Mouse (Mus musculus) MEL (cell line): Measurements from ENCODE around the gene Grifin.

Experiments
- BHLHE40 ChIP-seq: IDR thresholded peaks from 2 replicates; pipeline ENCODE4 v1.6.1; 2012; ENCODE audit warnings: low read depth, mild to moderate bottlenecking, inconsistent platforms, low read length, improper control_type of control experiment, borderline replicate concordance
- CTCF ChIP-seq, 3 experiments: IDR thresholded peaks in 2 of 3; conservative IDR thresholded peaks in 1 of 3; 2 replicates each; pipeline ENCODE4 v1.5.1; 2011 to 2012; ENCODE audit warnings: low read length in 3 of 3, low read depth in 2 of 3, mild to moderate bottlenecking in 2 of 3, improper control_type of control experiment in 1 of 3, inconsistent platforms in 1 of 3, mixed read lengths in 1 of 3, moderate library complexity in 1 of 3; ENCODE audit not compliant: control insufficient read depth in 1 of 3, insufficient read depth in 1 of 3, poor library complexity in 1 of 3, severe bottlenecking in 1 of 3
- ELF1 ChIP-seq: IDR thresholded peaks from 2 replicates; pipeline ENCODE4 v1.6.1; 2014; ENCODE audit warnings: low read depth, mild to moderate bottlenecking, inconsistent platforms, low read length, improper control_type of control experiment, moderate library complexity
- KAT2A ChIP-seq: conservative IDR thresholded peaks from 2 replicates; pipeline ENCODE4 v1.6.1; 2012; ENCODE audit warnings: low read depth, low read length, improper control_type of control experiment, inconsistent platforms
- MAX ChIP-seq: IDR thresholded peaks from 2 replicates; pipeline ENCODE4 v1.6.1; 2011; ENCODE audit warnings: low read length, improper control_type of control experiment
- MYC ChIP-seq: IDR thresholded peaks from 2 replicates; pipeline ENCODE4 v1.6.1; 2011; ENCODE audit warnings: low read depth, mild to moderate bottlenecking, low read length, improper control_type of control experiment, moderate library complexity
- POLR2A ChIP-seq, 2 experiments: IDR thresholded peaks; 2 replicates each; pipeline ENCODE4 v1.6.1; 2011 to 2012; ENCODE audit warnings: low read length in 2 of 2, mild to moderate bottlenecking in 2 of 2, control low read depth in 1 of 2, improper control_type of control experiment in 1 of 2, low read depth in 1 of 2, moderate library complexity in 1 of 2; ENCODE audit not compliant: control insufficient read depth in 1 of 2, insufficient read depth in 1 of 2, poor library complexity in 1 of 2
- POLR2AphosphoS5 ChIP-seq: IDR thresholded peaks from 2 replicates; pipeline ENCODE4 v1.6.1; 2012; ENCODE audit warnings: low read depth, borderline replicate concordance, mild to moderate bottlenecking, inconsistent platforms, low read length, moderate library complexity, mixed read lengths
- USF2 ChIP-seq, 2 experiments: IDR thresholded peaks; 2 replicates each; pipeline ENCODE4 v1.6.1; 2011 to 2012; ENCODE audit warnings: improper control_type of control experiment in 2 of 2, low read length in 2 of 2, borderline replicate concordance in 1 of 2, inconsistent platforms in 1 of 2, low read depth in 1 of 2, mild to moderate bottlenecking in 1 of 2; ENCODE audit not compliant: insufficient read depth in 1 of 2
- ZMIZ1 ChIP-seq: IDR thresholded peaks from 2 replicates; pipeline ENCODE4 v1.6.1; 2012; ENCODE audit warnings: low read depth, mild to moderate bottlenecking, inconsistent platforms, low read length, improper control_type of control experiment, moderate library complexity

DNA sequence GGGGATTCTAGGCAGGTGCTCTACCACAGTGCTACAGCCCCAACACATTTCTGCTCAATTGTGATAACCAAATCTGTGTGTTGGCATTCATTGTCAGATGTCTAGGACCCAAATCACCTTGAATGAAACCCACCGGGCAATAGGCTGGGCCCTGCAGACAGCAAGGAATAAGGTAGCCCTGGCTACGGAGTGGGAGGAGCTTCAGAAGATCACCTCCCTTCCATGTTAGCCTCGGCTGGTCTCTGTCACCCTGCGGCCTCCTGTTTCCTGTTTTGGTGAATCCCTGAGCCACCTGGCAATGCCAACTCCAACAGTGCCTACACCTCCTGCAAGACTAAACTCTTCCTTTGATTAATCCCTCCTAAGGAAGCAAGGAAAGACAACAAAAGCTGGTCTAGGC lies 32.9 kb upstream of the Grifin start:
- TF ChIP-seq KAT2A = no peak
- TF ChIP-seq MAX = no peak
- TF ChIP-seq CTCF (IDR thresholded peaks at IDR 0.05 in 2 of 3, conservative IDR thresholded peaks at IDR 0.05 in 1 of 3; ENCODE audit: control insufficient read depth in 1 of 3, insufficient read depth in 1 of 3, low read depth in 2 of 3, low read length in 3 of 3, poor library complexity in 1 of 3, severe bottlenecking in 1 of 3) = no peak
- no peak for TF ChIP-seq USF2 (IDR thresholded peaks at IDR 0.05; ENCODE audit: borderline replicate concordance in 1 of 2, insufficient read depth in 1 of 2, low read depth in 1 of 2, low read length in 2 of 2)
- no peak for TF ChIP-seq MYC
- TF ChIP-seq POLR2A (IDR thresholded peaks at IDR 0.05; ENCODE audit: control insufficient read depth in 1 of 2, insufficient read depth in 1 of 2, low read depth in 1 of 2, low read length in 2 of 2, poor library complexity in 1 of 2) = no peak
- TF ChIP-seq POLR2AphosphoS5 = no peak
- TF ChIP-seq BHLHE40 = no peak
- TF ChIP-seq ELF1 = no peak
- TF ChIP-seq ZMIZ1 = no peak
